Mouse (Mus musculus) bone marrow macrophage, adult 2 months (primary cell): ENCODE results near the gene Gabrp.

ENCODE experiments used
- CTCF ChIP-seq: IDR thresholded peaks from 2 replicates; pipeline ENCODE4 v1.5.1; 2012; ENCODE audit warnings: low read depth, mild to moderate bottlenecking, low read length, moderate library complexity
- POLR2A ChIP-seq: IDR thresholded peaks from 2 replicates; pipeline ENCODE4 v1.6.1; 2012; ENCODE audit warnings: mild to moderate bottlenecking, low read depth, low read length, borderline replicate concordance

DNA sequence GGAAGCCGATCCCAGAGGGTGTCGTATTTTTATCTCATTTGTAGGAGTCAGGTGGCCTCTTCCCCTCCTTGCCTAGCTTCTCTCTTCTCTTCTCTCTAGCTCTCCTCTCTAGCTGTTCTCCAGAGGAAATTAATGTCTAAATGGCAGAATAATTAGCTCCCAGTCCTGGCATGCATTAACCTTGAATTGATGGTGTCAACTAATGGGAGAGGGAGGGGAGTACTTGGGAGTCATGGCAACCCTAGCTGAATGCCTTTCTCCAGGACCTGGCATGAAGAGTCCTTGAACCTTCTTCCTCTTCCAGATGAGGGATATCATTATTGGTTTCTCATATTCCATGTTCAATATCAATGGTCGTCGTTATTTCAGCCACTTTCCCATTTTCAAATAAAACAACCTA lies 17.9 kb upstream of the Gabrp start:
- TF ChIP-seq POLR2A (no peak), CTCF (no peak)
